Mouse (Mus musculus) midbrain, embryonic 13.5 days (tissue): ENCODE data around the gene Lysmd1. TPM values are rescaled to one million over a fixed set of nuclear protein-coding genes. Genes with fewer than 3 reads are reported as not detected.
"Not testable (repeated sequence)": the region's sequence is repeated elsewhere in the genome, so short reads cannot be mapped to it uniquely, and the experiment has no call there.

Experiments
- ATAC-seq: fragments of 200-750 bp; cut with Nextera tagmentation; 2 replicates; pipeline ENCODE4 v1.8.0; 2017; ENCODE audit warnings: mild to moderate bottlenecking, moderate TSS enrichment, moderate library complexity
- H3K27ac ChIP-seq: fragments of 300-500 bp; sonication (generic); 2 replicates; pipeline ENCODE4 v1.5.1; 2015; ENCODE audit warnings: inconsistent platforms, mild to moderate bottlenecking, moderate library complexity
- H3K27me3 ChIP-seq: fragments of 300-500 bp; sonication (generic); 2 replicates; pipeline ENCODE4 v1.6.1; 2015; ENCODE audit warnings: mild to moderate bottlenecking, inconsistent platforms
- H3K36me3 ChIP-seq: fragments of 300-500 bp; sonication (generic); 2 replicates; pipeline ENCODE4 v1.6.1; 2015; ENCODE audit warnings: mild to moderate bottlenecking, inconsistent platforms
- H3K4me1 ChIP-seq: fragments of 300-500 bp; sonication (generic); replicated peaks from 2 replicates; pipeline ENCODE4 v1.6.1; 2015; ENCODE audit warnings: inconsistent platforms
- H3K4me2 ChIP-seq: fragments of 300-500 bp; sonication (generic); replicated peaks from 2 replicates; pipeline ENCODE4 v1.6.1; 2015; ENCODE audit warnings: moderate library complexity, mild to moderate bottlenecking, inconsistent platforms
- H3K4me3 ChIP-seq: fragments of 300-500 bp; sonication (generic); replicated peaks from 2 replicates; pipeline ENCODE4 v1.5.1; 2015; ENCODE audit warnings: mild to moderate bottlenecking, inconsistent platforms
- H3K9ac ChIP-seq: fragments of 300-500 bp; sonication (generic); replicated peaks from 2 replicates; pipeline ENCODE4 v1.6.1; 2015; ENCODE audit warnings: mild to moderate bottlenecking, inconsistent platforms
- H3K9me3 ChIP-seq: fragments of 300-500 bp; sonication (generic); 2 replicates; pipeline ENCODE4 v1.6.1; 2016; ENCODE audit warnings: mild to moderate bottlenecking, inconsistent platforms
- WGBS: fragments of 180-500 bp; shearing (Covaris S2); methylation state at CpG from one replicate; pipeline ENCODE4 v1.1.7; 2015; 5-methylcytosine and 5-hydroxymethylcytosine counted together
- polyA plus RNA-seq: library from polyadenylated mRNA; unstranded; fragments of >200 nt; fragmentation: Nextera tagmentation; extraction: Ambion mirVana; gene quantifications from 2 replicates; pipeline ENCODE4 v1.2.1, GENCODE M21; 2015

Gene Lysmd1
- polyA plus RNA-seq, 1 experiment from 2014 or later, result 36.2 TPM

DNA sequence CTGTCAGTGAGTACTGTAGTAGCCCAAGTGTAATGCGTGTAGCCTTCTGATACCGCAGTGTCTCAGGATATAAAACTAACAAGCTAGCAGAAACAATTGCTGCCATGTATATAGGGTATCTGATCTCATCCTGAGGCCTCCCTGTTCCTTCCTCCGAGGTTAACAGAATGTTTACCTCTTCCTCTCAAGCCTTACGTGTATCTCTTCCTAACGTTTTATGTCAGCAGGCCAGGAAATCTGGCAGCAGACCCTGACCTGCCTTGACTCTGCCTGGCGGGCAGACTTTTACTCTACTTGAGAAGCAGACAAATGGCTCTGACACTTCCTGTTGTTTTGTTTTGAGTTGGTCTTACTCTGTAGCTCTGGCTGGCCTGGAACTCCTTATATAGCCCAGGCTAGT is 12.3 kb upstream of the Lysmd1 start:
- Histone ChIP-seq H3K4me2 (no peak overlapping the region), H3K4me1 (0 out of 2 replicates have a peak, but pooled peaks cover 3% of the 10 kb centered on the region), H3K9ac (no peak overlapping the region), H3K27me3 (no peaks in the 10 kb centered on the region), H3K4me3 (no peak overlapping the region), H3K9me3 (no peaks in the 10 kb centered on the region), H3K36me3 (peaks cover 62% of the 10 kb centered on the region), H3K27ac (no peak overlapping the region)
- no peak for ATAC-seq
- 84% methylated on average over 6 of the region's 6 CpGs for WGBS

DNA sequence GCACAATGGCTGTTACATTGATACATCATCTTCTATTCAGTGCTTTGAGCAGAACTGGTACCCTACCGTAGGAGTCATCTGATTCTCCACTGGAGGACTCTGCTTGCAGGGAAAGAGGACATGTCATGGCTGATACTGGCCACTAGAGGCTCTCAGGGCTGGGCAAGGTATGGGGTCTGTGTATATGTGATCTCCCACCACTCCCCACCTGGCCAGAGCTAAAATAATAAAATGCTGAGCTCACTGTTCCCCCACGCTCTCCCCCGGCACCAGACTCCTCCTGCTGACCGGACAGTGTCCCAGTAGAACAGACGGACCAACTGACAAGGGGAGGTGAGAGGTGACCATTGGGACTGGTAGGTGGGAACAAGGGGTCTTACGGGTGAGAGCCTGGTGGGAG is 9.6 kb upstream of the Lysmd1 start, which contains the start of gene Tmod4:
Gene Tmod4 (plus strand): TSS at position 231 of the 400 bp plus-strand sequence.
- peaks cover 48% of the 10 kb centered on the region for H3K36me3 ChIP-seq
- H3K9me3 ChIP-seq, result no peaks in the 10 kb centered on the region
- peak; percentile 59 for ATAC-seq
- 0 out of 2 replicates have a peak, but pooled peaks cover 3% of the 10 kb centered on the region for H3K4me1 ChIP-seq
- H3K4me2 ChIP-seq, result no peak within 1 kb of the TSS
- H3K27me3 ChIP-seq, result no peaks in the 10 kb centered on the region
- H3K27ac ChIP-seq, result 0 out of 2 replicates have a peak within 1 kb of the TSS, but pooled peaks have one; percentile 19
- no peak within 1 kb of the TSS for H3K4me3 ChIP-seq
- 72% methylated on average over 6 of the region's 6 CpGs for WGBS
- no peak within 1 kb of the TSS for H3K9ac ChIP-seq

DNA sequence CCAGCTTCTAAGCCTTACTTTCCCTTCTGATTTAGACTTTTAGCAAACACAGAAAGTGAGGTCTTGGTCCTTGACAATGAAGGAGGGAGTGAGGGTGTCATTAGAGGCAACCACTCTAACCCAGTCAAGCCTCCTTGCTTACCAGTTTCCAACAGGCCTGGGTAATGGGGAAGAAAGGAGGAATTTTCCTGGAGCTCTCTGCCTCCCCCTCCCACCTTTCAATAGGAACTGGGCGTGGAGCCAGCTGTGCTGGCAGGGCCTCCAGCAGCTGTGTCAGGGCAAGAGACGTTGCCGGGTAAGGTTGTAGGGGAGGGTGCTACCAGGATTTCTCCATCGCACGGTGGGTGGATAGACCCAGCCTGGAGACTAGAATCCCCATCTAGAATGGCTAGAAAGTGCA is 8.9 kb upstream of the Lysmd1 start:
- 46% methylated on average over 5 of the region's 5 CpGs for WGBS
- ATAC-seq, result no peak
- H3K36me3 ChIP-seq, result peaks cover 48% of the 10 kb centered on the region

DNA sequence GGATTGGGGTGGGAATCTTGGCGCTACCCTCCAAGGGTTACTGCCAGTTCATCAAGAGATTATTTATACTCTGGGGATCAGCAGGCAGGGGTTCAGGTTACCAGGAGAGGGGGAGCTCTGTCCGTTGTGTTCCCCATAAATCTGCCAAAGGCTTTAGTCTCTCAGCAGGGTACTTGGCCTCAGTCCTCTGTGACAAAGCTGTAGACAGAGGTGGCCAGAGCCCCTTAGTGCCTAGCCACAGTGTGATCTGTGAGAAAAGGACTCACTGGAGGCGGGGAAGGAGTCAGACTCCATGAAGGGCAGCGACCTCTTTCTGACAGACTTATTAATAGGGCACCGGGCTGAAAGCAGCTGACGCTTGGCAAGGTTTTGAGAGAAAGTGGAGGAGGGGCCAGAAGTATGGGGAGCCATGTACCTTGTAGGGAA is 4.6 kb upstream of the Lysmd1 start:
- H3K4me3 ChIP-seq, result no peak overlapping the region
- 50% methylated on average over 6 of the region's 6 CpGs for whole genome bisulfite sequencing
- peaks cover 11% of the 10 kb centered on the region for H3K4me1 ChIP-seq
- peaks cover 31% of the 10 kb centered on the region for H3K36me3 ChIP-seq
- ATAC-seq, result no peak
- H3K9ac ChIP-seq, result no peak overlapping the region; the same call in 1 of the 2 replicates
- no peaks in the 10 kb centered on the region for H3K27me3 ChIP-seq
- H3K27ac ChIP-seq, result no peak overlapping the region
- no peaks in the 10 kb centered on the region for H3K9me3 ChIP-seq
- no peak overlapping the region for H3K4me2 ChIP-seq

More for the DNA sequence above, 8.9 kb upstream of the Lysmd1 start:
- H3K9me3 ChIP-seq, result no peaks in the 10 kb centered on the region
- H3K27ac ChIP-seq, result 0 out of 2 replicates have a peak overlapping the region, but pooled peaks have one; percentile 19
- H3K4me1 ChIP-seq, result 0 out of 2 replicates have a peak, but pooled peaks cover 3% of the 10 kb centered on the region
- no peak overlapping the region for H3K4me3 ChIP-seq
- H3K27me3 ChIP-seq, result no peaks in the 10 kb centered on the region
- no peak overlapping the region for H3K4me2 ChIP-seq
- H3K9ac ChIP-seq, result no peak overlapping the region

DNA sequence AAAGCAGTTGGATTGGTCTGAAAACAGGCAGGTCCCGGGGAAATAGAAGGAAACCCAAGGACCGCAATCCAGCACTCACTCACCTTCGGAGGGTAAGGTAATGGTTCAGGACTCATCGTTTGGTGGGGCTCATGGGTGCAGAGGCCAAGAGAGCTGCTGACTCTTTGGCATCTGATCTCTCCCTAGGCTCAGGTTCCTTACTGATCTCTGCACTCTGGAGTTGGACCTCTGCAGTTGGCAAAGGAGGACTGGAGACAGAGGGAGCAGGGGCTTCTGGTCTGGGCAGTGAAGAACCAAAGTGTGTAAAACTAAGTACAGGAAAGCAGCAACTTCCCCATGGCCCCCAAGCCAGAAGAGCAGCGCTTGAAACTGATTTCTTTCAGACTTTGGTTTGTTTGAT is 3.8 kb upstream of the Lysmd1 start:
- Histone ChIP-seq H3K27me3 (no peaks in the 10 kb centered on the region), H3K4me3 (no peak overlapping the region), H3K9ac (no peak overlapping the region), H3K4me2 (no peak overlapping the region), H3K27ac (no peak overlapping the region), H3K36me3 (peaks cover 31% of the 10 kb centered on the region), H3K9me3 (no peaks in the 10 kb centered on the region), H3K4me1 (peaks cover 12% of the 10 kb centered on the region)
- ATAC-seq, result no peak
- 92% methylated on average over 5 of the region's 5 CpGs for WGBS

DNA sequence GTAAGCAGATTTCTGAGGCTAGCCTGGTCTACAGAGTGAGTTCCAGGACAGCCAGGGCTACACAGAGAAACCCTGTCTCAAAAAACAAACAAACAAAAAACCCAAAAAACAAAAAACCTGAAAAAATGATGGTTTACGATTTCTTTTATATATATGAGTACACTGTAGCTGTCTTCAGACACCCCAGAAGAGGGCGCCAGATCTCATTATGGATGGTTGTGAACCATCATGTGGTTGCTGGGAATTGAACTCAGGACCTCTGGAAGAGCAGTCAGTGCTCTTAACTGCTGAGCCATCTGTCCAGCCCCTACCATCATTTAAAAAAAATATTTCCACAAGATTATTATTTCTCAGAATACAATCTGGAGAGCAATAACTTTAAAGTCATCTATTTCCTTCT is 1.5 kb upstream of the Lysmd1 start:
- peaks cover 31% of the 10 kb centered on the region for H3K36me3 ChIP-seq
- H3K4me3 ChIP-seq, H3K9ac ChIP-seq, H3K27me3 ChIP-seq, H3K9me3 ChIP-seq, ATAC-seq, H3K4me2 ChIP-seq, H3K27ac ChIP-seq: not testable (repeated sequence)
- 88% methylated on average over 2 of the region's 2 CpGs for WGBS
- peaks cover 23% of the 10 kb centered on the region for H3K4me1 ChIP-seq

DNA sequence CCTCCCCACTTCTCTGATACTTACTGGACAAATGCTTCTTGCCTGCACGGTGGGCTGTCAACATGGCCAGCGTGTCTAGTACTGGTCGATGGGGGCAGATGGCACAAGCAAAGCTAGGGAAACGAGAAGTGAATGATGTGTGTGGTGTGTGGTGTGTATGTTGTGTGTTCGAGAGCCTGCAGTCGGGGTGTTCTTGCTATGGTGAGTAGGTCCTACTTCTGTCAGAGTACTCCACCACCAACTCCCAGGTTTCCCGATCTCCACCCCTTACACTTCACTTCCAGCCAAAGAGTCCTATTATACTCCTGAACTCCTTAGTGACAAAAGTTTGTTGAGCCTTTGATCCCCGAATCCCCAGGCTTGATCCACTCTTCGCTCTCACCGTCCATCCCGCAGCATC is 712 bp upstream of the Lysmd1 start:
- Histone ChIP-seq H3K4me2 (peak overlapping the region; percentile 90), H3K36me3 (peaks cover 35% of the 10 kb centered on the region), H3K4me3 (peak overlapping the region; percentile 72), H3K27ac (peak overlapping the region; percentile 74), H3K9ac (peak overlapping the region; percentile 83), H3K4me1 (peaks cover 23% of the 10 kb centered on the region), H3K27me3 (no peaks in the 10 kb centered on the region), H3K9me3 (no peaks in the 10 kb centered on the region)
- WGBS, result 60% methylated on average over 11 of the region's 11 CpGs
- ATAC-seq, result peak; percentile 34; the same call in 1 of the 2 replicates

DNA sequence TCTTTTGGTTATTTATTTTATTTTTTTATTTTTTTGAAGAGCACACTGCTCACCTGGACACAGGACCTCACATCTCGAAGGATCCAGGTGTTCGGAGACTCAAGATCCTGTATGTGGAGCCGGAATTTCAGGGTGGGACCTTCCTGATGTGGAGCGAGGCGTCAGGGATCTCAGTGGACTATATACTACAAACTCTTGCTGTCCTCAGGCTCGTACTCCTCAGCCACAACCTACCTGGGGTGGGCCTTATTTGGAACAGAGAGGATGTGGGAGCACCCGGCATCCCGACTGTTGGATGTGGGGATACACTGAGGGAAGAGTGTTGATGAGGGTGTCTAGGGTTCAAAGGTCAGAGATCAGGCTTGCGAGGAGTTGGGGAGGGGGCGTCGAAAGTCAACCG is 245 bp downstream of the Lysmd1 start:
- peak overlapping the region; percentile 72; the same call in 1 of the 2 replicates for H3K4me3 ChIP-seq
- H3K27ac ChIP-seq, H3K27me3 ChIP-seq, H3K9me3 ChIP-seq, H3K4me2 ChIP-seq, H3K9ac ChIP-seq: not testable (repeated sequence)
- peaks cover 27% of the 10 kb centered on the region for H3K36me3 ChIP-seq
- ATAC-seq, result peak; percentile 72
- H3K4me1 ChIP-seq, result peaks cover 23% of the 10 kb centered on the region
- no CpG with 5 or more reads among the region's 12 CpGs for WGBS

DNA sequence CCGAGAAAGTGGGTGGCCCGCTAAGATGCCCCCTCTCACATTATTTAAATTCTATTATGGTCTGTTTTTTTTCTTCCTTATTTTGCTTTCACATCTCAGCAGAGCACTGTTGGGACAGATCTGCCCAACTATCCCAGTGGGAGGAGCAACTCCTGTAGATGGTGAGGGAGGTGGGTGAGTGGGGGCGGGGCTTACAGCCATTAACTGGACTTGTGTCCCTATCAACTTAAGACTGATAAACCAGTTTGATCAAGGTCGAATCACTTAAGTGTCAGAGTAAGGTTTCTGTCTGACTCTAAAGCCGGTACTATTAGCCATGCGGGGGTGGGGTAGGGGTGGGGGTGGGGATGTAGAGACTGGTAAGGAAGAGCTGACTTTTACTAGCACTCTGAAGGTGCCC is 1.1 kb downstream of the Lysmd1 start:
- Histone ChIP-seq H3K27me3 (no peaks in the 10 kb centered on the region), H3K9ac (peak overlapping the region; percentile 52; the same call in 1 of the 2 replicates), H3K4me3 (peak overlapping the region; percentile 38), H3K4me2 (peak overlapping the region; percentile 57), H3K4me1 (peaks cover 23% of the 10 kb centered on the region), H3K36me3 (peaks cover 26% of the 10 kb centered on the region), H3K9me3 (no peaks in the 10 kb centered on the region), H3K27ac (no peak overlapping the region)
- no peak for ATAC-seq
- 36% methylated on average over 6 of the region's 6 CpGs for WGBS

DNA sequence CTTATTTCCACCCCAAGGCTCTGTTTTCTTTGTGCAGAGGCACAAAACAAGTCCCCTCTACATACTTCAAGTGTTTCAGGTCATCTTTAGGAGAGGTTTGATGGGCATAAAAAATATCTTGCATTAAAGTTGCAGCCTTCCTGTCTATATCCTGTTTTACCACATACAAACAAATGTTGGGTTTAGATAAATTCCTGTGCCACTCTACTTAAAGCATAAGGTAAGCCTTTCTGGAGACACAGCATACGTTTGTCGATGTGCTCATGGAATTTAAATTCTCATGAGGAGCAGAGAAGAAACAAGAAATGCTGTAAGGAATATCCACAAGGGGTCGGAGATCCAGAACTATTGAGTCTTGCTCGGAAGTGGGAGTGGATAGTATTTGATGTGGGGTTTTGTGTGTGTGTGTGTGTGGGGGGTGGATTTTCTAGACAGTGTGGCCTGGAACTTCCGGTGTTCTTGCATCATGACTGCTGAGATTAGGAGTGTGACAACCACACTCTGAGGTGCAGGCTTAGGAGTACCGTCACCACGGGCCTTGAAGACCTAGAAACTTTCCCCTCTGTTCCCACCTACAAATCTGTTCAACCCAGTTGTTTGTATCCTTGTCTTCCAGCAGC is 1.7 kb downstream of the Lysmd1 start:
- Histone ChIP-seq H3K9me3 (no peaks in the 10 kb centered on the region), H3K36me3 (peaks cover 27% of the 10 kb centered on the region), H3K4me2 (peak overlapping the region; percentile 57), H3K27ac (no peak overlapping the region), H3K4me3 (peak overlapping the region; percentile 38), H3K4me1 (peaks cover 23% of the 10 kb centered on the region), H3K27me3 (no peaks in the 10 kb centered on the region), H3K9ac (no peak overlapping the region; the same call in 1 of the 2 replicates)
- no peak for ATAC-seq
- WGBS, result 87% methylated on average over 7 of the region's 7 CpGs

DNA sequence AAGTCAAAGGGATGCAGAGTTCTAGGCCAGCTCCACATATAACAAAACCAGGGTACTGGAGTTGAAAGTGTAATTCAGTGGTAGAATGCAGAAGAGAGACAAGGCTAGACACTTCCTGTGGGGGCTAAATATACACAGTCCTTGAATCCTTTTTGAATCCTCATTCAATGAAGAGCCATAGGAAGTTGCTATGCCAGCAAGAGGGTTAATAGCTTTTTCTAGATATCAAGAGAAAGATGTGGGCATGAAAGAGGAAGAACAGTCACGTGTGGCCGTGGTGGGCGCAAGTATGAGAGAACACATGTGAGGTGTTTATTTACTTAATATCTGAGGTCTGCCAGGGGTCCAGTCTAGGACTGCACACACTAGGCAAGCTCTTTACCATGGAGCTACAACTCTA is 2.4 kb downstream of the Lysmd1 start:
- Histone ChIP-seq H3K9ac (no peak overlapping the region), H3K4me1 (peaks cover 23% of the 10 kb centered on the region), H3K27ac (no peak overlapping the region), H3K27me3 (no peaks in the 10 kb centered on the region), H3K9me3 (no peaks in the 10 kb centered on the region), H3K4me2 (no peak overlapping the region), H3K36me3 (peaks cover 24% of the 10 kb centered on the region), H3K4me3 (no peak overlapping the region)
- WGBS, result 92% methylated on average over 3 of the region's 3 CpGs
- ATAC-seq, result no peak

DNA sequence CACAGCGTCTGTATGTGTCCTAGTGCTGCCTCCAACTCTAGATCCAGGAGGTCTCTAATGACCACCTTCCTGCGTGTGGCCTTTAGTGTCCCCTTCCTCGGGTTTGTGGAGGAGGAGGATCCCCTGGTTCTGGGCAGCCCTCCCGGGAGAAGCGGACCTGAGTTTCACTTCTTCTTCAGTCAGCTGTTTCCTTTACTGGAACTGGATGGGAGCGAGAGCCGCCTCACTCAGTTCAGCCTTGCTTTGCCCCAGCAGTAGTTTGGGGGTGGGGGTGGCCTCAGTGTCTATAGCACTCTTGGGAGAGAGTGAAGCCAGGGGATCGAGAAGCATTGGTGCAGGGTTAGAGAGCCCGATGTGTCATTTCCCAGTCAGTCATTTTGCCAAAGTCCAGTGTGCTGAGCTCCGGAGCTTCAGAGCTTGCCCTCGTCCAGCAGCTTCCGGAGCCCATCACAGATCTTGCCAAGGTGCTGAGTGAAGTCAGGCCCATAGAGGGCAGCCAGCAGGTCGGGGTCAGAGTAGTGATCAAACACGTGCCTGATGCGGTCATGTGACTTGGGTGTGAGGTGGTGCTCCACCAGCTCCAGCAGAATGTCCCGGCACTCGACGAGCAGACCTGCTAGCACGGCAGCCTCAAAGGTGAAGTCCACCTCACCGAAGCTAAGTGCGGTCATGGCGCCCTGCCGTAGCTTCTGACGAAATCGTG is 5.8 kb downstream of the Lysmd1 start:
- no peaks in the 10 kb centered on the region for H3K27me3 ChIP-seq
- no peak for ATAC-seq
- WGBS, result 80% methylated on average over 25 of the region's 25 CpGs

More for the DNA sequence above, 5.8 kb downstream of the Lysmd1 start:
- H3K4me3 ChIP-seq, result no peak overlapping the region
- peaks cover 15% of the 10 kb centered on the region for H3K4me1 ChIP-seq
- H3K9ac ChIP-seq, result no peak overlapping the region
- no peaks in the 10 kb centered on the region for H3K9me3 ChIP-seq
- H3K36me3 ChIP-seq, result peaks cover 19% of the 10 kb centered on the region
- H3K4me2 ChIP-seq, result no peak overlapping the region
- H3K27ac ChIP-seq, result no peak overlapping the region
